Mouse (Mus musculus): ENCODE data around the gene Lemd2.

The Lemd2 gene

GRCm38 (mm10) chr17:27165054-27165773 is 39.1 kb downstream of the Lemd2 start:
- in situ Hi-C loops (cut with MseI, MboI), result loop anchor here in 1 of 2 experiments (10.0 kb wide), 1 partner anchor 330 kb away; no protein-coding TSS in a partner anchor

- in situ Hi-C loops (cut with MseI, MboI), result loop anchor here in 1 of 2 experiments (10.0 kb wide), 1 partner anchor 334 kb away; no protein-coding TSS in a partner anchor
These were observed 43.4 kb downstream of the Lemd2 start for GRCm38 (mm10) chr17:27160905-27161304.

GRCm38 (mm10) chr17:27159169-27159568 is 45.1 kb downstream of the Lemd2 start:
- in situ Hi-C loops (cut with MseI, MboI), result no loop called here

- in situ Hi-C loops (cut with MseI, MboI), result no loop called here
These were observed 45.8 kb downstream of the Lemd2 start for GRCm38 (mm10) chr17:27158439-27158838.

GRCm38 (mm10) chr17:27155752-27156151 is 48.5 kb downstream of the Lemd2 start:
- in situ Hi-C loops (cut with MseI, MboI), result no loop called here

- in situ Hi-C loops (cut with MseI, MboI), result no loop called here
These were observed 49.4 kb downstream of the Lemd2 start for GRCm38 (mm10) chr17:27154881-27155280.

GRCm38 (mm10) chr17:27154256-27154655 is 50.0 kb downstream of the Lemd2 start:
- in situ Hi-C loops (cut with MseI, MboI), result no loop called here

GRCm38 (mm10) chr17:27153773-27154193 is 50.5 kb downstream of the Lemd2 start:
- in situ Hi-C loops (cut with MseI, MboI), result no loop called here

GRCm38 (mm10) chr17:27152976-27153723 is 51.1 kb downstream of the Lemd2 start:
- in situ Hi-C loops (cut with MseI, MboI), result no loop called here

- in situ Hi-C loops (cut with MseI, MboI), result no loop called here
These were observed 52.9 kb downstream of the Lemd2 start for GRCm38 (mm10) chr17:27151411-27151810.

GRCm38 (mm10) chr17:27150871-27151270 is 53.4 kb downstream of the Lemd2 start:
- in situ Hi-C loops (cut with MseI, MboI), result no loop called here

- in situ Hi-C loops (cut with MseI, MboI), result no loop called here
These were observed 57.8 kb downstream of the Lemd2 start for GRCm38 (mm10) chr17:27146323-27146923.

GRCm38 (mm10) chr17:27144152-27144551 is 60.1 kb downstream of the Lemd2 start:
- in situ Hi-C loops (cut with MseI, MboI), result no loop called here

- in situ Hi-C loops (cut with MseI, MboI), result no loop called here
These were observed 62.3 kb downstream of the Lemd2 start for GRCm38 (mm10) chr17:27141971-27142450.

- in situ Hi-C loops (cut with MseI, MboI), result no loop called here
These were observed 64.0 kb downstream of the Lemd2 start for GRCm38 (mm10) chr17:27140262-27140661.

All from mouse trophoblast stem cell (cell line).